Mouse (Mus musculus) layer of hippocampus, adult 11-12 months (tissue): Measurements from ENCODE around the gene Scgb2b17.
"Not testable (repeated sequence)": the region's sequence is repeated elsewhere in the genome, so short reads cannot be mapped to it uniquely, and the experiment has no call there.

Source experiments
- DNase-seq: peaks from one replicate; pipeline ENCODE4 v3.0.0; 2022; ENCODE audit warnings: low spot score

Gene Scgb2b17

DNA sequence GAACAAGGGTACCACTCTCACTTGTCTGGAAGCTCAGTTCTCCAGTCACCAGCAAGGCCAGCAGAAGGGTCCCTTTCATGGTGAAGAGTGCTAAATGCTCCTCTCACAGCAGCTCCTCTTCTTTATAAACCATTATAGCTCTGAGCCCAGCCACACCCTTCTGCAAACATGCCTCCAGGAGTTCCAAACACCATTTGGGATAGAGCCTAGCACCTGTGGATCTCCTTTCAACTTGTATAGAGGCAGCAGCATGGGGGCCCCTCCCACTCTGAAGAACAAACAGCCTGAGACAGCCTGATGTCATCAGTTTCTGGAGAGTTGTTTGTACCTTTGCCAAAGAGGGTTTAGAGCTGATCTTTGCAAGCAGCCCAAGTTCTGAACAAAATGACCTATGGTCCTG, at the start of gene Scgb2b17:
Gene Scgb2b17 (minus strand): TSS at position 101 of the 400 bp plus-strand sequence.
- DNase-seq: not testable (repeated sequence)

- not testable (repeated sequence) for DNase-seq
These were observed 6.8 kb upstream of the Scgb2b17 start, which contains the start of gene Scgb1b17 for GRCm38 (mm10) chr7:33063149-33063548. Scgb1b17 (plus strand) TSS chr7:33063449.
